Mouse (Mus musculus) heart, adult 2 months (tissue): Measurements from ENCODE around the gene Ece2.

Experiments
- CTCF ChIP-seq: fragments of 200-600 bp; IDR thresholded peaks from 2 replicates; pipeline ENCODE4 v1.8.1; 2022; ENCODE audit warnings: antibody characterized with exemption, mild to moderate bottlenecking, moderate library complexity
- POLR2A ChIP-seq: fragments of 200-500 bp; IDR thresholded peaks from 2 replicates; pipeline ENCODE4 v1.6.1; 2011; ENCODE audit warnings: mild to moderate bottlenecking, low read depth, low read length, control low read depth; ENCODE audit not compliant: insufficient read depth

- TF ChIP-seq CTCF (no peak), POLR2A (no peak)
Measured at GRCm38 (mm10) chr16:20670291-20670690, 40.7 kb downstream of the Ece2 start.
